Mouse (Mus musculus): ENCODE data around the gene Lin7c. TPM values are rescaled to one million over a fixed set of nuclear protein-coding genes. Genes with fewer than 3 reads are reported as not detected.

Gene Lin7c
- polyA plus RNA-seq, 1 experiment from 2014 or later, result 159 TPM

DNA sequence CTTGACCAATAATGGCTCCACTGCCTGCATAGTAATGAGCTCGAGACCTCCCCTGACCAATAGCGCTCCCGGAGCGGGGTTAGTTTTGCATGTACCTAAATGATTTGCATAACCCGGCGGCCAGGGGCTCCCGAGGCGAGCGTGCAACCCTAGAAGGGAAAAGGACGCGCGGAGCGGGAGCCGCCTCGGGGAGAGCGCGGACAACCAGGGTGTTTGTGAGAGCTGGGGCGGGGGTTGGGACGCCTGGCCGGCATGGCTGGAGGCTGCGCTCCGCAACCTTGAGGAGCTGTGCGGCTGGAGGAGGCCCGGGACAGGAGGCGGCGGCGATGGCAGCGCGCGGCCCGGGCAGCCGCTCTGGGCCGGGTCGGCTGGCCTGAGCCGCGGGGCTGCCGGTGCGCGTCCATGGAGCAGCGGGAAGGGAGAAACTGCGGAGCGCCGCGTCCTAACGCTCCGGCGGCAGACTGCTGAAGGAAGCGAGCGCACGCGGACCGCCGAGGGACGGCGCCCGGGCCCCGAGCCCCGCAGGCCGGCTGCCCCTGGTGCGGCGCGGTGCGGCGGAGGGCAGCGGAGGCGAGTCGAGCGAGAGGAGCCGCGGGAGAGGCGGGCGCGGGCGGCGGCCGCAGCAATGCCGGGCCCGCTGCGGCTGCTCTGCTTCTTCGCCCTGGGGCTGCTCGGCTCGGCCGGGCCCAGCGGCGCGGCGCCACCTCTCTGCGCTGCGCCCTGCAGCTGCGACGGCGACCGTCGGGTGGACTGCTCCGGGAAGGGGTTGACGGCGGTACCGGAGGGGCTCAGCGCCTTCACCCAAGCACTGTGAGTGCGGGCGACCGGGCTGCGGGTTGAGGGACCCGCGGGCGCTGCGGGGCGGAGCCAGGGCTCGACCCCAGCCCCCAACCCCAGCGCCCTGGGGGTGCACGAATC is 27.1 kb downstream of the Lin7c start, which contains the start of gene Lgr4:
Lgr4 (plus strand) TSS at position 152 of the 918 bp plus-strand sequence.
- Histone ChIP-seq H3K4me2 (replicated peaks) (peak within 1 kb of the TSS; percentile 85), H3K9me3 (no peaks in the 10 kb centered on the region), H3K36me3 (no peaks in the 10 kb centered on the region), H3K9ac (replicated peaks) (peak within 1 kb of the TSS; percentile 96), H3K27me3 (no peaks in the 10 kb centered on the region), H3K27ac (replicated peaks) (peak within 1 kb of the TSS; percentile 98), H3K4me1 (peaks cover 28% of the 10 kb centered on the region), H3K4me3 (peak within 1 kb of the TSS; percentile 91)
- ATAC-seq (ENCODE audit: low FRiP score, low read depth), result peak; percentile 99
- WGBS, result 0% methylated on average over 83 of the region's 111 CpGs

DNA sequence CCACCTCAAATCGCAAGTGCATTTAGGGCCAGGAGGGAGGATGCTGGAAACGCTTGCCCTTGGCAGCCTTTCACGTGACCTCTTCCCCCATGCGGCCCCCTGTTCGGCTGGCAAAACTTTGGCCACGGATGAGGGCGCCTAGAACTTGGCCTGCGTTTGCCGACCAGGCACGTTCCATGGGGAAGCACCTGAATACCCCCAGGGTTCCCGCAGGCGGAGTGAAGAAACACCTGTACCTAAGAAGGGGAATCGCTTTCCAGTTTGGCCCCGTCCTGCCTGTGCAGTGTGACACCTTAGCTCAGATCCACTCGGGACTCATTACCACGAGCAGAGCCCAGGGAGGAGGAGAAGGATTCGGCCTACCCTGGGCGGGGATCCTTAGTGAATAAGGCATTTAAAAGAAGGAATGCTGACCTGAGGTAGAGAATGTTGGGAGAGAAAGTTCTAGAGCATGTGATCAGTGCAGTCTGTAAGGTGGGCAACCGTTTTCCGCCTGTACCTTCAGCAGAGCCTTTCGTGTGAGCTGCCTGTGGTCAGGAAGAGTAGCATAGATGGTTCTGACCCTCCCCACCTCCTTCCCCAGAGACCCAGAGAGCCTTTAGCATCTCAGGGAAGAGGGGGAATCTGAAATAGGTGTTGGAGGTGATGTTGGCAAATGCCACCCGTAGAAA is 28.1 kb downstream of the Lin7c start:
- peak overlapping the region; percentile 91 for H3K4me3 ChIP-seq
- peak overlapping the region; percentile 96 for H3K9ac ChIP-seq (replicated peaks)
- no peaks in the 10 kb centered on the region for H3K9me3 ChIP-seq
- H3K27ac ChIP-seq (replicated peaks), result no peak overlapping the region
- H3K4me1 ChIP-seq, result peaks cover 28% of the 10 kb centered on the region
- peak overlapping the region; percentile 85 for H3K4me2 ChIP-seq (replicated peaks)
- WGBS, result 6% methylated on average over 22 of the region's 22 CpGs
- H3K36me3 ChIP-seq, result no peaks in the 10 kb centered on the region
- no peaks in the 10 kb centered on the region for H3K27me3 ChIP-seq
- ATAC-seq (ENCODE audit: low FRiP score, low read depth), result no peak

DNA sequence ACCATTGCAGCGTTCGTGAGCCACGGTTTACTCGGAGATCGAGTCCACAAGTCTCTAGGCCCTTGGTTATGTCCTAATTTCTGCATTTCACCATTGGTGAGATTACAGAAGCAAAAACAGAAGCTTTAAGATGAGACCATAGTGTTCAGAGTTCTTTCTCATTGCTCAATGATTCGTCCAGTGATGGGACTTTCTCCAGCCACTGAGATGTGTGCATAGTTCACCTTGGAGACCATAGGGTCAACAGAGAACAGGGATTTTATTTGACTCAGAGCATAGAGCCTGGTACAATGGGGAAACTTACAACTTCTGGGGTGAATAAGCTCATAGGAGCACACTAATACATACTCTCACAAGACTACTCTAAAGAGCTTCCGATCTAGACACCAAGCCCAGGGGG is 29.8 kb downstream of the Lin7c start:
- Histone ChIP-seq H3K36me3 (no peaks in the 10 kb centered on the region), H3K9ac (replicated peaks) (no peak overlapping the region), H3K27ac (replicated peaks) (no peak overlapping the region), H3K9me3 (no peaks in the 10 kb centered on the region), H3K4me3 (peak overlapping the region; percentile 91), H3K4me2 (replicated peaks) (peak overlapping the region; percentile 85), H3K27me3 (no peaks in the 10 kb centered on the region), H3K4me1 (peaks cover 28% of the 10 kb centered on the region)
- no peak for ATAC-seq (ENCODE audit: low FRiP score, low read depth)
- WGBS, result 78% methylated on average over 7 of the region's 7 CpGs

- no peak for ATAC-seq (ENCODE audit: low FRiP score, low read depth)
- Histone ChIP-seq H3K36me3 (0 out of 2 replicates have a peak, but pooled peaks cover 5% of the 10 kb centered on the region), H3K4me1 (peaks cover 28% of the 10 kb centered on the region), H3K9me3 (no peaks in the 10 kb centered on the region), H3K27ac (replicated peaks) (no peak overlapping the region), H3K4me2 (replicated peaks) (peak overlapping the region; percentile 21), H3K4me3 (no peak overlapping the region), H3K27me3 (no peaks in the 10 kb centered on the region), H3K9ac (replicated peaks) (no peak overlapping the region)
- WGBS, result 74% methylated on average over 8 of the region's 8 CpGs
These were observed 30.8 kb downstream of the Lin7c start for GRCm38 (mm10) chr2:109921298-109922035.

GRCm38 (mm10) chr2:109922306-109922705 is 31.7 kb downstream of the Lin7c start:
- no peak overlapping the region for H3K4me2 ChIP-seq (replicated peaks)
- H3K36me3 ChIP-seq, result 0 out of 2 replicates have a peak, but pooled peaks cover 5% of the 10 kb centered on the region
- H3K9ac ChIP-seq (replicated peaks), result no peak overlapping the region
- WGBS, result 91% methylated on average over 3 of the region's 3 CpGs
- no peaks in the 10 kb centered on the region for H3K9me3 ChIP-seq
- no peaks in the 10 kb centered on the region for H3K27me3 ChIP-seq
- no peak overlapping the region for H3K4me3 ChIP-seq
- no peak for ATAC-seq (ENCODE audit: low FRiP score, low read depth)
- H3K4me1 ChIP-seq, result peaks cover 22% of the 10 kb centered on the region
- H3K27ac ChIP-seq (replicated peaks), result no peak overlapping the region

- H3K27ac ChIP-seq (replicated peaks), result no peak overlapping the region
- peaks cover 22% of the 10 kb centered on the region for H3K4me1 ChIP-seq
- WGBS, result 67% methylated on average over 3 of the region's 3 CpGs
- H3K27me3 ChIP-seq, result no peaks in the 10 kb centered on the region
- no peak for ATAC-seq (ENCODE audit: low FRiP score, low read depth)
- 0 out of 2 replicates have a peak, but pooled peaks cover 5% of the 10 kb centered on the region for H3K36me3 ChIP-seq
- no peaks in the 10 kb centered on the region for H3K9me3 ChIP-seq
- no peak overlapping the region for H3K4me3 ChIP-seq
- H3K9ac ChIP-seq (replicated peaks), result no peak overlapping the region
- no peak overlapping the region for H3K4me2 ChIP-seq (replicated peaks)
These were observed 32.4 kb downstream of the Lin7c start for GRCm38 (mm10) chr2:109923031-109923430.

GRCm38 (mm10) chr2:109923945-109924344 is 33.3 kb downstream of the Lin7c start:
- 72% methylated on average over 3 of the region's 3 CpGs for WGBS

DNA sequence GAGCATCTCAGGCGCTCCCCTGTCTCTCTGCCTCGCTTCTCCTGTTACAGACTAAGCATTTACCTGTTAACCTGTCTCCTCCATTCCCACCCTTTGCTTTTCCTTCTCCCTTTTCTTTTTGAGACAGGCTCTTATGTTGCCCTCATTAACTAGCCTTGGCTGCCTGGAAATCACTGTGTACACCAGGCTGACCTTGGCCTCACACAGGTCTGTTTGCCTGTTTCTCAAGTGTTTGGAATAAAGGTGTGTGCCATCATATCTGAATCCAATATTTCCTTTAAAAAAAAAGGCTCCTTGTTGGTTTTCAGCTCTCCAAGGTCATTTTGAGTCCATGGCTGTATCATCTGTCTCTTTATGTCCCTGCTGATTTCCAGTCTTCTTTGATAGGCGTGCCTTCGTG is 36.3 kb downstream of the Lin7c start:
- WGBS, result 99% methylated on average over 4 of the region's 4 CpGs

More at GRCm38 (mm10) chr2:109923945-109924344, 33.3 kb downstream of the Lin7c start:
- ATAC-seq (ENCODE audit: low FRiP score, low read depth), result no peak
- Histone ChIP-seq H3K4me1 (peaks cover 14% of the 10 kb centered on the region), H3K9ac (replicated peaks) (no peak overlapping the region), H3K27me3 (no peaks in the 10 kb centered on the region), H3K4me3 (no peak overlapping the region), H3K4me2 (replicated peaks) (no peak overlapping the region), H3K36me3 (0 out of 2 replicates have a peak, but pooled peaks cover 5% of the 10 kb centered on the region), H3K27ac (replicated peaks) (no peak overlapping the region), H3K9me3 (no peaks in the 10 kb centered on the region)

GRCm38 (mm10) chr2:109927446-109927845 is 36.8 kb downstream of the Lin7c start:
- WGBS, result 89% methylated on average over 7 of the region's 7 CpGs
- ATAC-seq (ENCODE audit: low FRiP score, low read depth), result no peak

More for the DNA sequence above, 36.3 kb downstream of the Lin7c start:
- Histone ChIP-seq H3K4me1 (peaks cover 6% of the 10 kb centered on the region; the same call in 1 of the 2 replicates), H3K27ac (replicated peaks) (no peak overlapping the region), H3K9ac (replicated peaks) (no peak overlapping the region), H3K9me3 (no peaks in the 10 kb centered on the region), H3K4me3 (no peak overlapping the region), H3K27me3 (no peaks in the 10 kb centered on the region), H3K4me2 (replicated peaks) (no peak overlapping the region), H3K36me3 (0 out of 2 replicates have a peak, but pooled peaks cover 5% of the 10 kb centered on the region)
- no peak for ATAC-seq (ENCODE audit: low FRiP score, low read depth)

DNA sequence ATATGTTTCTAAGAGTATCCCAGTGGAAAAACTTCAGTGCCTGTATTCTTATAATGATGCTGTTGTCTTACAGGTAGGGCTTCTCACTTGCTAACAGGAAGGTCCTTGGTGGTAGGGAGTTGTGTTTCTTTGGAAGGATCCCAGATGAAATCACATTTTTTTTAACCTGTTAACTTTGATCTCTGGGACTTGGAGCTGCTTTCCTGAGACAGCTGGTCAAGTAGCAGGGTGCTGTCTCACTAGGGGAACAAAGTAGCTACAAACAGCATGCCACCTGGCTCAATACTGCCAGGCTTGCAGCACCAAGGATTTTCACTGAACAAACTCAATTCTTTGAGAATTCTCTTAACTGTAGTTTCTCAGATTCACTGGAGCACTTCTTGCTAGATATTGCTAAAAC is 37.2 kb downstream of the Lin7c start:
- Histone ChIP-seq H3K4me2 (replicated peaks) (no peak overlapping the region), H3K27me3 (peaks cover under 1% of the 10 kb centered on the region; the same call in 1 of the 2 replicates), H3K4me1 (peaks cover 6% of the 10 kb centered on the region; the same call in 1 of the 2 replicates), H3K9me3 (no peaks in the 10 kb centered on the region), H3K4me3 (no peak overlapping the region), H3K36me3 (0 out of 2 replicates have a peak, but pooled peaks cover 5% of the 10 kb centered on the region), H3K27ac (replicated peaks) (no peak overlapping the region), H3K9ac (replicated peaks) (no peak overlapping the region)
- ATAC-seq (ENCODE audit: low FRiP score, low read depth), result no peak

More at GRCm38 (mm10) chr2:109927446-109927845, 36.8 kb downstream of the Lin7c start:
- no peaks in the 10 kb centered on the region for H3K9me3 ChIP-seq
- no peaks in the 10 kb centered on the region for H3K27me3 ChIP-seq
- 0 out of 2 replicates have a peak, but pooled peaks cover 5% of the 10 kb centered on the region for H3K36me3 ChIP-seq
- H3K4me1 ChIP-seq, result peaks cover 6% of the 10 kb centered on the region; the same call in 1 of the 2 replicates
- no peak overlapping the region for H3K27ac ChIP-seq (replicated peaks)
- no peak overlapping the region for H3K9ac ChIP-seq (replicated peaks)
- no peak overlapping the region for H3K4me3 ChIP-seq
- H3K4me2 ChIP-seq (replicated peaks), result no peak overlapping the region

DNA sequence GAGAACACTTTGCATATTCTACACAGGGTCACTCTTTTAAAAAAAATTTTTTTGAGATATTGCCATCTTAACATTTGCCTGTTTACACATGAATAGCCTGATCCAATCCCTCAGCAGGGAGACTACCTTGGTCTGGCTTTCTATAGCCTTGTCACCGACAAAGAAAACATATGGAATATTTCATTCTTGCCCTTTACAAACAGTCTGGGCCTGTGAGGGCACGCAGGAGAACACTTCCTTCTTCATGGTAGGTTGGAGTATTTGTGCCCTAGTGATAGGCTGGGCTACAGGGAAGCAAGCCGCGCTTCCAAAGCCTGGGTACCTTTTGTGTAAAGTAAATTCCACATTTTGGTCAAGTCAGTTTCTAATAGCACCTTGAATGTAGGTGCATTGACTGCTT is 38.1 kb downstream of the Lin7c start:
- no peak overlapping the region for H3K27ac ChIP-seq (replicated peaks)
- peaks cover 6% of the 10 kb centered on the region; the same call in 1 of the 2 replicates for H3K4me1 ChIP-seq
- no peak overlapping the region for H3K9ac ChIP-seq (replicated peaks)
- H3K4me2 ChIP-seq (replicated peaks), result no peak overlapping the region
- no peak overlapping the region for H3K4me3 ChIP-seq
- no peaks in the 10 kb centered on the region for H3K9me3 ChIP-seq
- H3K27me3 ChIP-seq, result peaks cover 10% of the 10 kb centered on the region
- no peak for ATAC-seq (ENCODE audit: low FRiP score, low read depth)
- 80% methylated on average over 4 of the region's 4 CpGs for WGBS
- H3K36me3 ChIP-seq, result 0 out of 2 replicates have a peak, but pooled peaks cover 5% of the 10 kb centered on the region

Measured in midbrain, embryonic 12.5 days (tissue).